Mouse (Mus musculus) CH12.LX (cell line): ENCODE measurements at regions not wholly inside any gene's neighbourhood (a gene's known extent, or its start where the extent isn't known, plus 50 kb on each side); places are given as distances from the start of the nearest gene placed in this dataset.

Experiments
- CHD1 ChIP-seq: IDR thresholded peaks from 2 replicates; pipeline ENCODE4 v1.6.1; 2012; ENCODE audit warnings: low read depth, low read length, improper control_type of control experiment, inconsistent platforms
- CTCF ChIP-seq, 2 experiments: IDR thresholded peaks in 1 of 2; conservative IDR thresholded peaks in 1 of 2; 2 replicates each; pipeline ENCODE4 v1.5.1; 2011 to 2012; ENCODE audit warnings: low read depth in 2 of 2, low read length in 2 of 2, improper control_type of control experiment in 1 of 2, inconsistent platforms in 1 of 2, mild to moderate bottlenecking in 1 of 2, moderate library complexity in 1 of 2
- GABPA ChIP-seq: IDR thresholded peaks from 2 replicates; pipeline ENCODE4 v1.6.1; 2012; ENCODE audit warnings: low read depth, low read length, improper control_type of control experiment, inconsistent platforms; ENCODE audit not compliant: insufficient replicate concordance
- MAZ ChIP-seq: IDR thresholded peaks from 2 replicates; pipeline ENCODE4 v1.6.1; 2012; ENCODE audit warnings: low read depth, mild to moderate bottlenecking, inconsistent platforms, low read length, improper control_type of control experiment, moderate library complexity
- POLR2A ChIP-seq: IDR thresholded peaks from 2 replicates; pipeline ENCODE4 v1.6.1; 2011; ENCODE audit warnings: low read depth, mild to moderate bottlenecking, improper control_type of control experiment, low read length
- RAD21 ChIP-seq: IDR thresholded peaks from 2 replicates; pipeline ENCODE4 v1.6.1; 2011; ENCODE audit warnings: low read depth, mild to moderate bottlenecking, low read length, improper control_type of control experiment, moderate library complexity
- SMC3 ChIP-seq: IDR thresholded peaks from 2 replicates; pipeline ENCODE4 v1.6.1; 2011; ENCODE audit warnings: low read depth, low read length, improper control_type of control experiment
- TCF12 ChIP-seq: IDR thresholded peaks from 2 replicates; pipeline ENCODE4 v1.6.1; 2014; ENCODE audit warnings: low read depth, mild to moderate bottlenecking, inconsistent platforms, low read length, improper control_type of control experiment
- UBTF ChIP-seq: IDR thresholded peaks from 2 replicates; pipeline ENCODE4 v1.6.1; 2012; ENCODE audit warnings: low read depth, mild to moderate bottlenecking, inconsistent platforms, low read length, improper control_type of control experiment, moderate library complexity
- USF2 ChIP-seq: conservative IDR thresholded peaks from 2 replicates; pipeline ENCODE4 v1.6.1; 2011; ENCODE audit warnings: low read depth, low read length, improper control_type of control experiment

DNA sequence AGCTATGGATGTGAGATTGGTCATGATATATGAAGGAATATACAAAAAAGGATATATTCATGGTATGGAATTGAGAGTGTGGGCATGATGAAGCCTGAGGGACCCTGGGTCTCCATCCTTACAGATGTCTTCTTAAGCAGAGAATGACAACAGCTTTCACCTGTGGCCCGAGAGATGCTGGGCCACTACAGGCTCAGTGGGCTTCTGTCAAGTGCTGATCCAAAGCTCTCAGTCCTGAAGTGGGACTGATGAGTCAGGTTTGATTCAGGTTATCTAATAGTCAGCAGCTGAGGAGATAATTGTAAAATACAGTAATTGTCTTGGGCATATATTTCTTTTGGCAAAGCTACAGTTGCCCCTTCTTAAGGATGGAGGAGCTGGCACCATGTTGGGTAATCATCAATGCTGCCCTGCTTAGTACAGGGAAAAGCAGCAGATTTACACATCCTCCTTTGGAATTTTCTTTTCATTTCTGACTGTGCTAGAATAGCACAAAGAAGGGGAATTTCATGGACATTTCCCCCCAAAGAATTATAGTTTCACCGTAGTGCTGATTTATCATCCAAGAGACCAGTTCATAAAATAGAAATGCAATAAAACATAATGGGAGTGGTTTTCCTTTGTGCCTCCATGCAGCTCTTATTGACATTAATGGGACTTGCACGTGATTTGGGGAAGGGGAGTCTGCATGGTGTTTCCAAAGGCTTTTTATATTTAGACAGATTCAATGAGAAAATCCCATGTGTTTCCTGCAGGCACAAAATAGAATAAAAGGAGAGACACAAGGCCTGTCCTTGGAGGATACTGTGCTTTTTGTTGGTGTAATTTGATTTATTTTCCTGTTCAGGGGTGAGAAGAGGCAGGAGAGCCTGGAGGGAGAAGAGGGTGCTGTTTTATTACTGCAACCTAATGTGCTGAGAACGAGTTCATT lies 452.6 kb upstream of the Nrsn1 start:
- TF ChIP-seq CHD1 (no peak), POLR2A (no peak), UBTF (no peak), CTCF (conservative IDR thresholded peaks at IDR 0.05 in 1 of 2, IDR thresholded peaks at IDR 0.05 in 1 of 2; ENCODE audit: low read depth in 2 of 2, low read length in 2 of 2) (no peak), USF2 (no peak), GABPA (no peak), TCF12 (no peak), MAZ (no peak), RAD21 (no peak), SMC3 (no peak)
